Mouse (Mus musculus): ENCODE measurements around the gene Mical1. TPM values are rescaled to one million over a fixed set of nuclear protein-coding genes. Genes with fewer than 3 reads are reported as not detected.

Mical1 gene
- polyA plus RNA-seq (2012; rRNA removed) = 2.0 and 2.6 TPM in 2 replicates
- polyA plus RNA-seq (2014; fragmentation: Nextera tagmentation; extraction: Ambion mirVana) = 2.8 TPM in 2 replicates

DNA sequence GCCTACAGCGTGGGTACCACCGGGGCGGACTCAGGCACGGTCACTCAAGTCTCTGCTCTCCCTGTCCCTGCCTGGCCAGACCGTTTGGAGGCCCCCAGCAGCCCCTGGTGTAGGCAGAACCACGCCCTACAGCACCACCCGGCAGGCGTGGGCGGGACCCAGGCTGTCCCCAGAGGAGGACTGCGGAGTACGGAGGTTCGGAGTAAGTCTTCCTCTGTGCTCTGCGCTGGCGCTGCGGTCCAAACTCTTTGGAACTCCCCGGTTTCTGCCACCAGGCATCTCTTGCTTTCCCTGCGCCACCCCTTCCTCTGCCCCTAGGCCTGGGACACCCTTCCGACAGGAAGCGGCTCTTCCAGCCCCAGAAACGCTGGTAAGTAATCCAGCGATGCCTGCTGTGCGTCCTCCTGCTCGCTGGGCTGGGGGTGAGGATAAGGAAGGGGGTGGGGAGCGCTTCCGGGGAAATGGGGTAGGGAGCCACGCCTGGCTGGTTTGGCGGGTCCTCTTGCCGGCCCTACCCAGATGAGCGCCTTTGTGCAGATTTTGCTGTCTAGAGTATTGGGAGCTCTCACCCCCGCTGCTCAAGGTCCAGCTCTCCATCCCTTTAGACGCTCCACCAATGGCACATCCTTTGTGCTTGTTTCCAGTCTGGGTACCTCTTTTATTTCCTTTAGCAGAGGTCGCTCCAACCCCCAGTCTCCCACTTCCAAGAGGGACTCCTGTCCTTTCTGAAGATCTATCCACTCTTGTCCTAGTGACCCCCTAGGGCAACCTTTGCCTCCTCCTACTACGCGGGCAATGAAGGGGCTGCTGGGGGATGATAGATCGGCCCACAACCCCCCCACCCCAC lies at the start of gene Mical1:
Gene Mical1 (plus strand): TSS at position 144 of the 847 bp plus-strand sequence.
- peak in 2 of 3 experiments; percentile 41 to 52 for DNase-seq (ENCODE audit: low read depth in 3 of 3, low spot score in 3 of 3)
- WGBS (ENCODE audit: insufficient replicate concordance) = under 1% methylated on average over 35 of the region's 35 CpGs
- Histone ChIP-seq H3K4me1 (replicated peaks; ENCODE audit: control insufficient read depth in 2 of 2, insufficient read depth in 2 of 2, low read length in 1 of 2) (peaks cover 34 to 51% of the 10 kb centered on the region in 2 experiments), H3K9me3 (ENCODE audit: control insufficient read depth, low read length) (no peaks in the 10 kb centered on the region), H3K4me3 (ENCODE audit: insufficient read depth in 1 of 2, low read depth in 2 of 2, low read length in 2 of 2) (peak within 1 kb of the TSS; percentile 54 to 66), H3K4me2 (ENCODE audit: low read depth) (peak within 1 kb of the TSS; percentile 79), H3K9ac (replicated peaks) (peak within 1 kb of the TSS; percentile 47), H3K36me3 (replicated peaks; ENCODE audit: control insufficient read depth, insufficient read depth, low read depth) (no peaks in the 10 kb centered on the region), H3K27me3 (ENCODE audit: control insufficient read depth, insufficient read depth, low read length) (no peaks in the 10 kb centered on the region), H3K27ac (peak within 1 kb of the TSS; percentile 30; the same call in 1 of the 2 replicates)
- TF ChIP-seq EP300 (IDR thresholded peaks at IDR 0.05; ENCODE audit: low read depth) = no peak
- peak; percentile 5; the same call in 1 of the 2 replicates for TF ChIP-seq CTCF (IDR thresholded peaks at IDR 0.05; ENCODE audit: low read depth)
- peak; percentile 75 for ATAC-seq (ENCODE audit: insufficient read depth)

DNA sequence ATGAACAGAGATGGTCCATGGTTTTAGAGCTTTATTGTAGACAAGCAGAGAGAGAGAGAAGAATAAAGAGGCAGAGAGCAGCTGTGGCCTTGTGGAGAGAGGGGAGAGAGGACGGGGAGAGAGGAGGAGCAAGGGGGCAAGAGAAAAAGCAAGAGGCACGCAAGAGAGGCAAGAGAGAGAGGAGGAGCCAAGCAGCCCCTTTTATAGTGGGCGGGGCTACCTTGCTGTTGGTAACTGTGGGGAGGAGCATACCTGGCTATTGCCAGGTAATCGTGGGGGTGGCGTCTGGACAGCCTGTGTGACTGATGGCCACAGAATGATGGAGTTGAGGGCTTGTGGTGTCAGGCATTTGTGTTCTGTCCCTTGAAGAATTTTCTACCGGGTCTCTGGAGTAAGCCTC lies 49.7 kb upstream of the Mical1 start:
- TF ChIP-seq EP300 (IDR thresholded peaks at IDR 0.05; ENCODE audit: low read depth) = no peak
- no peak for TF ChIP-seq CTCF (IDR thresholded peaks at IDR 0.05; ENCODE audit: low read depth)
- Histone ChIP-seq H3K9me3 (ENCODE audit: control insufficient read depth, low read length) (no peaks in the 10 kb centered on the region), H3K27ac (no peak overlapping the region), H3K9ac (replicated peaks) (no peak overlapping the region), H3K4me2 (ENCODE audit: low read depth) (no peak overlapping the region), H3K4me1 (replicated peaks; ENCODE audit: control insufficient read depth in 2 of 2, insufficient read depth in 2 of 2, low read length in 1 of 2) (no peaks in the 10 kb centered on the region), H3K27me3 (ENCODE audit: control insufficient read depth, insufficient read depth, low read length) (no peaks in the 10 kb centered on the region), H3K4me3 (ENCODE audit: insufficient read depth in 1 of 2, low read depth in 2 of 2, low read length in 2 of 2) (no peak overlapping the region), H3K36me3 (replicated peaks; ENCODE audit: control insufficient read depth, insufficient read depth, low read depth) (no peaks in the 10 kb centered on the region)
- 43% methylated on average over 6 of the region's 6 CpGs for WGBS (ENCODE audit: insufficient replicate concordance)
- ATAC-seq (ENCODE audit: insufficient read depth) = no peak
- no peak for DNase-seq (ENCODE audit: low read depth in 3 of 3, low spot score in 3 of 3)

DNA sequence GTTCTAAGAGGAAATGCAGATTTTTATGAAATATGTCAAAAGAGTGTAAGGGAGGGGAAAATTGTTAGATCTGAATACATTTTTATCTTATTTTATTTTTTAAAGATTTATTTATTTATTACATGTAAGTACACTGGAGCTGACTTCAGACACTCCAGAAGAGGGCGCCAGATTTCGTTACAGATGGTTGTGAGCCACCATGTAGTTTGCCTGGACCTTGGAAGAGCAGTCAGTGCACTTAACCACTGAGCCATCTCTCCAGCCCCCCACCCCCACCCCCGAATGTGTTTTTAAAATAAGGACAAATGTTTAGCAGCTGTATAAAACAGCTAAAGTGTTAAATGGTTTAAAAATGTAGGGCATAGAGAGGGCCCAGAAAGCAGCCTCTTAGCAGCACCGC lies 41.5 kb upstream of the Mical1 start:
- Histone ChIP-seq H3K36me3 (replicated peaks; ENCODE audit: control insufficient read depth, insufficient read depth, low read depth) (no peaks in the 10 kb centered on the region), H3K9me3 (ENCODE audit: control insufficient read depth, low read length) (no peaks in the 10 kb centered on the region), H3K27ac (no peak overlapping the region), H3K4me2 (ENCODE audit: low read depth) (no peak overlapping the region), H3K4me1 (replicated peaks; ENCODE audit: control insufficient read depth in 2 of 2, insufficient read depth in 2 of 2, low read length in 1 of 2) (no peaks in the 10 kb centered on the region), H3K9ac (replicated peaks) (no peak overlapping the region), H3K4me3 (ENCODE audit: insufficient read depth in 1 of 2, low read depth in 2 of 2, low read length in 2 of 2) (no peak overlapping the region), H3K27me3 (ENCODE audit: control insufficient read depth, insufficient read depth, low read length) (no peaks in the 10 kb centered on the region)
- WGBS (ENCODE audit: insufficient replicate concordance) = 22% methylated on average over 4 of the region's 4 CpGs
- TF ChIP-seq EP300 (IDR thresholded peaks at IDR 0.05; ENCODE audit: low read depth) = no peak
- TF ChIP-seq CTCF (IDR thresholded peaks at IDR 0.05; ENCODE audit: low read depth) = peak; percentile 67
- no peak for ATAC-seq (ENCODE audit: insufficient read depth)
- no peak for DNase-seq (ENCODE audit: low read depth in 3 of 3, low spot score in 3 of 3)

DNA sequence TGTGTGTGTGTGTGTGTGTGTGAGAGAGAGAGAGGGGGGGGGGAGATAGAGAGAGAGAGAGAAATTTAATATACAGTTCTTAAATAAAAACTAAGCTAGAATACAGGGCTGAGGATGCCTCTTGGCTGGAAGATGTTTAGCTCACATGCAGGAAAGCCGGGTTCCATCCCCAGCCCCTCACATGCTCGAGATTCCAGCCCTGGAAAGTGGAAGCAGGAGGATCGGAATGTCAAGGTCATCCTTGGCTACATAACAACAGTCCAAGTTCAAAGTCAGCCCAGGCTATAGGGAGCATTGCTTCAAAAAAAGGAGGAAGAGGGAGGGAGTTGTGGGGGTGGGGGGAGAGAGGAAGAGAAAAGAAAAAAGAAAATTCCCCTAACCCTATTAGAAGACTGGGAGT lies 41.0 kb upstream of the Mical1 start:
- TF ChIP-seq CTCF (IDR thresholded peaks at IDR 0.05; ENCODE audit: low read depth) (no peak), EP300 (IDR thresholded peaks at IDR 0.05; ENCODE audit: low read depth) (no peak)
- ATAC-seq (ENCODE audit: insufficient read depth) = no peak
- no peaks in the 10 kb centered on the region for H3K27me3 ChIP-seq (ENCODE audit: control insufficient read depth, insufficient read depth, low read length)
- H3K9me3 ChIP-seq (ENCODE audit: control insufficient read depth, low read length) = no peaks in the 10 kb centered on the region
- H3K9ac ChIP-seq (replicated peaks) = no peak overlapping the region
- no peaks in the 10 kb centered on the region for H3K36me3 ChIP-seq (replicated peaks; ENCODE audit: control insufficient read depth, insufficient read depth, low read depth)
- DNase-seq (ENCODE audit: low read depth in 3 of 3, low spot score in 3 of 3) = no peak
- WGBS (ENCODE audit: insufficient replicate concordance) = 24% methylated on average over 3 of the region's 3 CpGs
- no peak overlapping the region for H3K4me2 ChIP-seq (ENCODE audit: low read depth)
- no peaks in the 10 kb centered on the region for H3K4me1 ChIP-seq (replicated peaks; ENCODE audit: control insufficient read depth in 2 of 2, insufficient read depth in 2 of 2, low read length in 1 of 2)
- H3K27ac ChIP-seq = no peak overlapping the region
- H3K4me3 ChIP-seq (ENCODE audit: insufficient read depth in 1 of 2, low read depth in 2 of 2, low read length in 2 of 2) = no peak overlapping the region

DNA sequence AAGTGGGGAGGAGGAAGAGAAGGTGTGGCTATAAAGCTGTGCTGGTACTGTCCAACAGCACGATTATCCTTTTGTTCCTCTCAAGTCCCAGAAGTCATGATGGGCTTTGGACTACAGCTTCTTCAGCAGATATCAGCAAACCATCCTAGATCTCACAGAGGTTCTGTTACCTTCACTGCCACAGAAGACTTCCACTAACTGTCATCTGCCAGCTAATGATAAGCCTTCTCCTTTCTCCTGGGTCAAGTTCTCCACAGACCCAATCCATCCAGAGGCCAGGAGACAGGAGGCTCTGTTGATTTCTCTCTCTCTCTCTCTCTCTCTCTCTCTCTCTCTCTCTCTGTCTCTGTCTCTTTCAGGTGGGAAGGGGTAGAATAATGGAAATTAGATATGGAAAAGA lies 27.9 kb upstream of the Mical1 start:
- H3K9ac ChIP-seq (replicated peaks) = no peak overlapping the region
- H3K4me2 ChIP-seq (ENCODE audit: low read depth) = no peak overlapping the region
- peaks cover 8 to 18% of the 10 kb centered on the region in 2 experiments for H3K4me1 ChIP-seq (replicated peaks; ENCODE audit: control insufficient read depth in 2 of 2, insufficient read depth in 2 of 2, low read length in 1 of 2)

More for the DNA sequence above, 27.9 kb upstream of the Mical1 start:
- WGBS (ENCODE audit: insufficient replicate concordance) = 18% methylated on average over 1 of the region's 1 CpGs
- no peak for ATAC-seq (ENCODE audit: insufficient read depth)
- H3K27ac ChIP-seq = no peak overlapping the region
- peaks cover 3% of the 10 kb centered on the region; the same call in 1 of the 2 replicates for H3K36me3 ChIP-seq (replicated peaks; ENCODE audit: control insufficient read depth, insufficient read depth, low read depth)
- TF ChIP-seq EP300 (IDR thresholded peaks at IDR 0.05; ENCODE audit: low read depth) (no peak), CTCF (IDR thresholded peaks at IDR 0.05; ENCODE audit: low read depth) (no peak)
- DNase-seq (ENCODE audit: low read depth in 3 of 3, low spot score in 3 of 3) = no peak
- H3K4me3 ChIP-seq (ENCODE audit: insufficient read depth in 1 of 2, low read depth in 2 of 2, low read length in 2 of 2) = no peak overlapping the region
- no peaks in the 10 kb centered on the region for H3K9me3 ChIP-seq (ENCODE audit: control insufficient read depth, low read length)
- H3K27me3 ChIP-seq (ENCODE audit: control insufficient read depth, insufficient read depth, low read length) = no peaks in the 10 kb centered on the region
